In the genomic region with DNA sequence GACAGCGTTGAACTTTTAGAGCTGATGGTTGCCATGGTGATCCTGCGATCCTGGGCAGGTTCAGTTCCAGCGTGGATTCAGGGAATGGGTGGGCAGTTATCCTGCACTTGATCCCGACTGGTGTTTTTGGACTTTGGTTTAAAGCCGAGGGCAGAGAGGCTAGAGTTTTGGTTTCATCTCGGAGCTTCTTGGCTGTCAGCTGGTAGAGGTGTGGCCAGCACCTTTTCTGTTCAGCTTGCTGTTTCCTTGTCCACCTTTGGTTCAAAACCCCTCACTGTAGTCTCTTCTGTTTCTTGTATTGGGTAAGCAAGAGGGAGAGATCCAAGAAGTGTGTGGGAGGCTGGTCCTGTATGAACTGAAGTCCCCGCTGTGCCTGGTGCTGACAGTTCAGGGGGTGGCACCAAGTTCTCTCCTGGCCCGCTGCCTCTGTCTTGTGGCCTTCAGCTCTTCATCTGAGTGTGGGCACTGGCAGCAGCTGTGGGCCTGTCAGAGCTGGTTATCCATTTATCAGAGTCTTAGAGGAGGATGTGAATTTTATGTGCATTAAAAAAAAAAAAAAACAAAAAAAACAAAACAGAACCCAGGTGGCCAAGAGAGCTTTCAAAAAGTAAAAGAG, we compare ENCODE assay signal across 10 mouse cellular contexts.
A peak's percentile ranks its signal among the peaks of the same experiment; 100 is the strongest.
DNase-seq lines count a peak whose midpoint lies in the region; ATAC-seq and TF ChIP-seq lines count a peak whose summit lies in the region.
"Had no signal": no experiment of that assay in that cellular context is flagged by ENCODE, and none has a peak within 500 bp of the region (broad histone marks: within the 10 kb centered on the region; RNA-seq: fewer than 3 reads in every experiment).

No protein-coding gene starts in this region.

- WGBS in intestine, embryonic 14.5 days, result 42% methylated on average over 8 of the region's 8 CpGs
- 37% methylated on average over 8 of the region's 8 CpGs for WGBS in intestine, embryonic 15.5 days
- 30% methylated on average over 8 of the region's 8 CpGs for WGBS in kidney, embryonic 16.5 days

- no peaks in the 10 kb centered on the region for H3K9me3 ChIP-seq in intestine, embryonic 14.5 days (ENCODE audit: control insufficient read depth, low read length)
- no peaks in the 10 kb centered on the region for H3K9me3 ChIP-seq in intestine, embryonic 15.5 days
- no peaks in the 10 kb centered on the region for H3K9me3 ChIP-seq in kidney, embryonic 16.5 days (ENCODE audit: low read length)

- TF ChIP-seq CTCF in cortical plate, adult 2 months (IDR thresholded peaks at IDR 0.05; ENCODE audit: extremely low read depth, insufficient read depth, low read length), result no peak

- no peak for TF ChIP-seq POLR2A in cortical plate, adult 2 months (IDR thresholded peaks at IDR 0.05; ENCODE audit: extremely low read depth, insufficient read depth, low read length)

- no peaks in the 10 kb centered on the region for H3K36me3 ChIP-seq in intestine, embryonic 14.5 days (ENCODE audit: control insufficient read depth, insufficient read depth, low read length)
- no peaks in the 10 kb centered on the region for H3K36me3 ChIP-seq in intestine, embryonic 15.5 days
- H3K36me3 ChIP-seq in kidney, embryonic 16.5 days (ENCODE audit: insufficient read depth, low read length), result no peaks in the 10 kb centered on the region

- DNase-seq in intestine, embryonic 14.5 days (ENCODE audit: low spot score), result no peak
- DNase-seq in R1 (ENCODE audit: low read depth, low spot score), result peak; percentile 28
- no peak for DNase-seq in testis, postnatal 10 days (ENCODE audit: low spot score)
- DNase-seq in thymus, postnatal 14 days, result no peak
- no peak for DNase-seq in neural tube, embryonic 10.5 days (ENCODE audit: extremely low spot score, low spot score)
- DNase-seq: cerebellum, adult 18-20 months; gastrocnemius, postnatal 36 days had no signal

- ATAC-seq in intestine, embryonic 14.5 days (replicated peaks; ENCODE audit: low FRiP score, low TSS enrichment, low read depth), result no peak
- ATAC-seq in intestine, embryonic 15.5 days, result no peak
- 0 out of 2 replicates have a peak, but pooled peaks have one; percentile 67 for ATAC-seq in kidney, embryonic 16.5 days (ENCODE audit: low FRiP score, low TSS enrichment)

- H3K4me1 ChIP-seq in intestine, embryonic 14.5 days (replicated peaks; ENCODE audit: control insufficient read depth, insufficient read depth, low read length), result peaks cover 43% of the 10 kb centered on the region
- peaks cover 40% of the 10 kb centered on the region for H3K4me1 ChIP-seq in intestine, embryonic 15.5 days (replicated peaks)
- H3K4me1 ChIP-seq in cortical plate, adult 2 months (ENCODE audit: control insufficient read depth, insufficient read depth, low read length), result no peaks in the 10 kb centered on the region
- H3K4me1 ChIP-seq in kidney, embryonic 16.5 days (ENCODE audit: insufficient read depth, low read length), result peaks cover 52% of the 10 kb centered on the region

- H3K27ac ChIP-seq in intestine, embryonic 14.5 days (ENCODE audit: low read depth), result no peak overlapping the region
- H3K27ac ChIP-seq in intestine, embryonic 15.5 days, result no peak overlapping the region
- H3K27ac ChIP-seq in cortical plate, adult 2 months (ENCODE audit: insufficient read depth, low read length), result 0 out of 2 replicates have a peak overlapping the region, but pooled peaks have one; percentile 42
- H3K27ac ChIP-seq in kidney, embryonic 16.5 days (ENCODE audit: low read length), result peak overlapping the region; percentile 37; the same call in 1 of the 2 replicates

- peak overlapping the region; percentile 23; the same call in 1 of the 2 replicates for H3K4me2 ChIP-seq in intestine, embryonic 14.5 days (ENCODE audit: low read length)
- H3K4me2 ChIP-seq in intestine, embryonic 15.5 days (replicated peaks), result no peak overlapping the region
- peak overlapping the region; percentile 4; the same call in 1 of the 2 replicates for H3K4me2 ChIP-seq in kidney, embryonic 16.5 days (replicated peaks; ENCODE audit: low read depth, low read length)

- no peaks in the 10 kb centered on the region for H3K27me3 ChIP-seq in intestine, embryonic 14.5 days (replicated peaks; ENCODE audit: control insufficient read depth, insufficient read depth, low read length)
- H3K27me3 ChIP-seq in intestine, embryonic 15.5 days (replicated peaks), result no peaks in the 10 kb centered on the region
- no peaks in the 10 kb centered on the region for H3K27me3 ChIP-seq in kidney, embryonic 16.5 days (ENCODE audit: insufficient read depth, low read length)

- H3K4me3 ChIP-seq in intestine, embryonic 14.5 days (ENCODE audit: low read depth, low read length), result no peak overlapping the region
- no peak overlapping the region for H3K4me3 ChIP-seq in intestine, embryonic 15.5 days (replicated peaks)
- no peak overlapping the region for H3K4me3 ChIP-seq in cortical plate, adult 2 months (ENCODE audit: insufficient read depth, low read length)
- no peak overlapping the region for H3K4me3 ChIP-seq in kidney, embryonic 16.5 days (ENCODE audit: low read length)

- no peak overlapping the region for H3K9ac ChIP-seq in intestine, embryonic 14.5 days (ENCODE audit: low read length)
- no peak overlapping the region for H3K9ac ChIP-seq in intestine, embryonic 15.5 days
- H3K9ac ChIP-seq in kidney, embryonic 16.5 days (replicated peaks; ENCODE audit: low read length), result no peak overlapping the region

Comparison
In these comparisons a context has a peak if more than half of its experiments do, and no peak if none do; other contexts are left out.
1. H3K27ac ChIP-seq: peak in cortical plate, adult 2 months (single experiment) and kidney, embryonic 16.5 days (single experiment); none in intestine, embryonic 14.5 days (single experiment) and intestine, embryonic 15.5 days (single experiment).